Mouse (Mus musculus): ENCODE measurements around the gene 1810009A15Rik. TPM values are rescaled to one million over a fixed set of nuclear protein-coding genes. Genes with fewer than 3 reads are reported as not detected.
"Not testable (repeated sequence)": the region's sequence is repeated elsewhere in the genome, so short reads cannot be mapped to it uniquely, and the experiment has no call there.

The 1810009A15Rik gene
- polyA plus RNA-seq, 1 experiment from 2014 or later = 76.7 TPM

GRCm38 (mm10) chr19:8887585-8888463 lies 829 bp upstream of the 1810009A15Rik start:
- Histone ChIP-seq H3K4me2 (ENCODE audit: low read length) (peak overlapping the region; percentile 72), H3K9me3 (replicated peaks; ENCODE audit: low read length) (no peaks in the 10 kb centered on the region), H3K9ac (ENCODE audit: low read depth, low read length) (peak overlapping the region; percentile 75), H3K36me3 (ENCODE audit: insufficient read depth, low read length) (no peaks in the 10 kb centered on the region), H3K27ac (peak overlapping the region; percentile 91; the same call in 1 of the 2 replicates), H3K4me1 (replicated peaks; ENCODE audit: insufficient read depth, low read length) (0 out of 2 replicates have a peak, but pooled peaks cover 5% of the 10 kb centered on the region), H3K4me3 (replicated peaks; ENCODE audit: low read depth, low read length) (peak overlapping the region; percentile 70), H3K27me3 (ENCODE audit: insufficient read depth, low read length) (no peaks in the 10 kb centered on the region)
- ATAC-seq (replicated peaks; ENCODE audit: low FRiP score, low read depth) (no peak), DNase-seq (ENCODE audit: low spot score) (peak; percentile 9)
- 15% methylated on average over 19 of the region's 19 CpGs for WGBS
- no peak for TF ChIP-seq CTCF (IDR thresholded peaks at IDR 0.05; ENCODE audit: low read depth)

DNA sequence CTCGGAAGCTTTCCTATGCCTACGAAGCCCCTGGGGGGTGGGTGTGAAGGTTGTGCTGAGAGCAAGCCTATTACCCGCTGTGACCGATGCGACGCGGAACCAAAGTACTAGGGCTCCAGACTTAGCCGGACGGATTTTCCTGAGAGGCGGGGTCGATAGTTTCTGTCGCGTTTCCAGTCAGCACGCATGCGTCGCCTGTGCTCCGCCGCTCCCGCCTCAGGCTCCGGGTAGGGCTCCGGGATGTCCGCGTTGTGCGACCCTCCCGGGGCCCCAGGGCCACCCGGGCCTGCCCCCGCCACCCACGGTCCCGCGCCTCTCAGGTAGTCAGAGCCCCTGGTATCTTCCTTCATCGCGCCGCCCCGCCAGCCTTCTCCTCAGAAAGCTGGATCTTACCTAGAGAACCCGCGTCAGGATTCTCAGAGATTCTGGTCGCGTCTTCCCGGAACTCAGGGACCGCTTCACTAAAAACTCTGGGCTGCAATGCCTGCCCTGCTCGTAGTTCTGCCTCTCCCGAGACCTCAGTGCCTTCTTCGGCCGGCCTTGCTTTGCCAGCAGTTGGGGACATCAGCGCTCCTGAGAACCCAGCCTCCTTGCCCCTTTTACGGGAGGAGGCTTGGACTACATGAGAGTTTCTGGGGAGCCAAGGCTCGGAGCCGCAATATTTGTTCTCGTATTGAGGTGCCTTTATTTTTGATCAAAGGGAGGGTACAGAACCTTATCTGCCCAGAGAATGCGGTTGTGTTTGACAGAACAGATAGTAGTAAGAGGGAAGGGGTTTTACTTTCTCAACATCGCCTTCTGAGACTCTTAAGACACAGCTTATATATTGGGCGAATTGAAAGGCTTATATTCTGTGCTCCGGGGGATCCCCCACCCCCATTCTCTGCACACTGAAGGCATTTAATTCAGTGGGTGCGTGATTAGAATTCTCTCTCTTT lies 4.4 kb downstream of the 1810009A15Rik start, which contains the start of gene Ints5:
Ints5 (plus strand) TSS at position 177 of the 938 bp plus-strand sequence.
- ATAC-seq (replicated peaks; ENCODE audit: low FRiP score, low read depth) (peak; percentile 34; the same call in 1 of the 2 replicates), DNase-seq (ENCODE audit: low spot score) (peak; percentile 94)
- H3K4me1 ChIP-seq (replicated peaks; ENCODE audit: insufficient read depth, low read length) = peaks cover 7% of the 10 kb centered on the region; the same call in 1 of the 2 replicates
- H3K36me3 ChIP-seq (ENCODE audit: insufficient read depth, low read length) = 0 out of 2 replicates have a peak, but pooled peaks cover 3% of the 10 kb centered on the region
- H3K4me3 ChIP-seq (replicated peaks; ENCODE audit: low read depth, low read length) = peak within 1 kb of the TSS; percentile 77
- no peak for TF ChIP-seq CTCF (IDR thresholded peaks at IDR 0.05; ENCODE audit: low read depth)
- peak within 1 kb of the TSS; percentile 88 for H3K9ac ChIP-seq (ENCODE audit: low read depth, low read length)
- WGBS = 3% methylated on average over 54 of the region's 54 CpGs
- peak within 1 kb of the TSS; percentile 88 for H3K27ac ChIP-seq
- H3K27me3 ChIP-seq (ENCODE audit: insufficient read depth, low read length) = no peaks in the 10 kb centered on the region
- H3K9me3 ChIP-seq (replicated peaks; ENCODE audit: low read length) = no peaks in the 10 kb centered on the region
- peak within 1 kb of the TSS; percentile 88 for H3K4me2 ChIP-seq (ENCODE audit: low read length)

- 92% methylated on average over 9 of the region's 9 CpGs for WGBS
- DNase-seq (ENCODE audit: low spot score) (no peak), ATAC-seq (replicated peaks; ENCODE audit: low FRiP score, low read depth) (no peak)
- Histone ChIP-seq H3K27me3 (ENCODE audit: insufficient read depth, low read length) (no peaks in the 10 kb centered on the region), H3K4me2 (ENCODE audit: low read length) (no peak overlapping the region), H3K36me3 (ENCODE audit: insufficient read depth, low read length) (0 out of 2 replicates have a peak, but pooled peaks cover 3% of the 10 kb centered on the region), H3K9me3 (replicated peaks; ENCODE audit: low read length) (no peaks in the 10 kb centered on the region), H3K4me3 (replicated peaks; ENCODE audit: low read depth, low read length) (no peak overlapping the region), H3K9ac (ENCODE audit: low read depth, low read length) (0 out of 2 replicates have a peak overlapping the region, but pooled peaks have one; percentile 2), H3K27ac (no peak overlapping the region), H3K4me1 (replicated peaks; ENCODE audit: insufficient read depth, low read length) (peaks cover 16% of the 10 kb centered on the region)
- TF ChIP-seq CTCF (IDR thresholded peaks at IDR 0.05; ENCODE audit: low read depth) = no peak
Observed at GRCm38 (mm10) chr19:8895397-8895960, 6.8 kb downstream of the 1810009A15Rik start.

DNA sequence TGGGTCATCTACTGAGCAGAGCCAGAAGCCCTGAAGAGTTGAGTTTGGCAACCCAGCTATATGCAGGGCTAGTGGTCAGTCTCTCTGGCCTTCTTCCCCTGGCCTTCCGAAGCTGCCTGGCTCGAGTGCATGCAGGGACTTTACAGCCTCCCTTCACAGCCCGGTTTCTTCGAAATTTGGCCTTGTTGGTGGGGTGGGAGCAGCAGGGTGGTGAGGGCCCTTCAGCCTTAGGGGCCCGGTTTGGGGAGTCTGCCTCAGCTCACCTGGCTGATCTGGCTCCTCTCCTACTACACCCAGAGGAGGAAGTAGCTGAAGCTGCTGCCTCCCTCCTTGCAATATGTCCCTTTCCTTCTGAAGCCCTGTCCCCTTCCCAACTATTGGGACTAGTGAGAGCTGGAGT lies 7.6 kb downstream of the 1810009A15Rik start:
- not testable (repeated sequence) for H3K4me3 ChIP-seq (replicated peaks; ENCODE audit: low read depth, low read length); ATAC-seq (replicated peaks; ENCODE audit: low FRiP score, low read depth); H3K4me2 ChIP-seq (ENCODE audit: low read length); DNase-seq (ENCODE audit: low spot score); H3K9me3 ChIP-seq (replicated peaks; ENCODE audit: low read length); H3K27ac ChIP-seq; H3K9ac ChIP-seq (ENCODE audit: low read depth, low read length); H3K36me3 ChIP-seq (ENCODE audit: insufficient read depth, low read length); H3K27me3 ChIP-seq (ENCODE audit: insufficient read depth, low read length)
- 90% methylated on average over 5 of the region's 5 CpGs for WGBS
- H3K4me1 ChIP-seq (replicated peaks; ENCODE audit: insufficient read depth, low read length) = peaks cover 16% of the 10 kb centered on the region

- DNase-seq (ENCODE audit: low spot score) = peak; percentile 31
Observed at GRCm38 (mm10) chr19:8897211-8897864, 8.7 kb downstream of the 1810009A15Rik start.

More at GRCm38 (mm10) chr19:8897211-8897864, 8.7 kb downstream of the 1810009A15Rik start:
- H3K27me3 ChIP-seq (ENCODE audit: insufficient read depth, low read length); H3K9me3 ChIP-seq (replicated peaks; ENCODE audit: low read length); H3K36me3 ChIP-seq (ENCODE audit: insufficient read depth, low read length): not testable (repeated sequence)
- 21% methylated on average over 21 of the region's 21 CpGs for WGBS
- peak overlapping the region; percentile 85 for H3K4me3 ChIP-seq (replicated peaks; ENCODE audit: low read depth, low read length)
- peak overlapping the region; percentile 83 for H3K27ac ChIP-seq
- peaks cover 16% of the 10 kb centered on the region for H3K4me1 ChIP-seq (replicated peaks; ENCODE audit: insufficient read depth, low read length)
- H3K4me2 ChIP-seq (ENCODE audit: low read length) = peak overlapping the region; percentile 87
- ATAC-seq (replicated peaks; ENCODE audit: low FRiP score, low read depth) = peak; percentile 57
- H3K9ac ChIP-seq (ENCODE audit: low read depth, low read length) = peak overlapping the region; percentile 95

All from kidney, postnatal 0 days (tissue).